Mouse (Mus musculus) lung, adult 2 months (tissue): ENCODE data around the gene Olfr73. TPM values are rescaled to one million over a fixed set of nuclear protein-coding genes. Genes with fewer than 3 reads are reported as not detected.
"Not testable (repeated sequence)": the region's sequence is repeated elsewhere in the genome, so short reads cannot be mapped to it uniquely, and the experiment has no call there.

ENCODE experiments used
- DNase-seq: peaks from one replicate; pipeline ENCODE4 v3.0.0; 2022
- H3K4me1 ChIP-seq: fragments of 200-500 bp; 2 replicates; pipeline ENCODE4 v1.6.1; 2011; ENCODE audit warnings: low read length; ENCODE audit not compliant: control insufficient read depth, insufficient read depth
- H3K4me3 ChIP-seq: fragments of 200-500 bp; replicated peaks from 2 replicates; pipeline ENCODE3; 2011; ENCODE audit warnings: low read depth, mild to moderate bottlenecking, control low read depth, low read length; ENCODE audit errors: extremely low read depth
- CTCF ChIP-seq: fragments of 200-500 bp; IDR thresholded peaks from 2 replicates; pipeline ENCODE4 v1.5.1; 2011; ENCODE audit warnings: mild to moderate bottlenecking, low read length, control low read depth; ENCODE audit not compliant: insufficient read depth
- POLR2A ChIP-seq: fragments of 200-500 bp; IDR thresholded peaks from 2 replicates; pipeline ENCODE4 v1.6.1; 2011; ENCODE audit warnings: low read depth, mild to moderate bottlenecking, control low read depth, low read length, borderline replicate concordance; ENCODE audit errors: extremely low read depth
- WGBS: fragments of 180-500 bp; shearing (Covaris S2); methylation state at CpG from one replicate; pipeline ENCODE4 v1.1.7; 2018; 5-methylcytosine and 5-hydroxymethylcytosine counted together
- polyA plus RNA-seq: library from polyadenylated mRNA; depleted of rRNA; stranded (reverse); fragments of >200 nt; gene quantifications from 2 replicates; pipeline ENCODE4 v1.2.3, GENCODE M21; 2012; rRNA removed

Olfr73 gene
- not detected in 2 replicates for polyA plus RNA-seq

- DNase-seq, result no peak
Measured at GRCm38 (mm10) chr2:88037599-88037998, at the start of gene Olfr73. TSS of gene Olfr73 (minus strand) at chr2:88037699.

GRCm38 (mm10) chr2:88071730-88072129 lies 34.2 kb upstream of the Olfr73 start, which contains the start of gene Olfr1163:
TSS of gene Olfr1163 (minus strand) at chr2:88071830.
- DNase-seq, result no peak
- Histone ChIP-seq H3K4me1 (no peaks in the 10 kb centered on the region), H3K4me3 (no peak within 1 kb of the TSS)
- TF ChIP-seq POLR2A, result no peak

More at GRCm38 (mm10) chr2:88037599-88037998, at the start of gene Olfr73:
- H3K4me3 ChIP-seq, result no peak within 1 kb of the TSS
- no peaks in the 10 kb centered on the region for H3K4me1 ChIP-seq
- no peak for TF ChIP-seq CTCF
- TF ChIP-seq POLR2A, result no peak

- DNase-seq, result no peak
- TF ChIP-seq CTCF, result no peak
- TF ChIP-seq POLR2A, result no peak
- 84% methylated on average over 2 of the region's 2 CpGs for WGBS
- no peak overlapping the region for H3K4me3 ChIP-seq
- no peaks in the 10 kb centered on the region for H3K4me1 ChIP-seq
Measured at GRCm38 (mm10) chr2:88063587-88063986, 26.1 kb upstream of the Olfr73 start.

GRCm38 (mm10) chr2:88051029-88051428 lies 13.5 kb upstream of the Olfr73 start, which contains the start of gene Olfr1162:
TSS of gene Olfr1162 (minus strand) at chr2:88051129.
- WGBS, result 78% methylated on average over 1 of the region's 1 CpGs
- TF ChIP-seq POLR2A (no peak), CTCF (no peak)
- Histone ChIP-seq H3K4me3 (no peak within 1 kb of the TSS), H3K4me1 (no peaks in the 10 kb centered on the region)
- DNase-seq, result no peak

- 75% methylated on average over 1 of the region's 1 CpGs for WGBS
- DNase-seq, H3K4me1 ChIP-seq, H3K4me3 ChIP-seq: not testable (repeated sequence)
Measured at GRCm38 (mm10) chr2:88022474-88022873, 15.0 kb downstream of the Olfr73 start, which contains the start of gene Olfr1161. TSS of gene Olfr1161 (plus strand) at chr2:88022774.

GRCm38 (mm10) chr2:88007515-88008318 lies 29.8 kb downstream of the Olfr73 start, which contains the start of gene Olfr1160:
TSS of gene Olfr1160 (minus strand) at chr2:88008268.
- H3K4me3 ChIP-seq, result no peak within 1 kb of the TSS
- TF ChIP-seq CTCF, result no peak
- DNase-seq, result no peak
- no peaks in the 10 kb centered on the region for H3K4me1 ChIP-seq

GRCm38 (mm10) chr2:87989813-87990212 lies 47.7 kb downstream of the Olfr73 start, which contains the start of gene Olfr1158:
TSS of gene Olfr1158 (plus strand) at chr2:87990113.
- Histone ChIP-seq H3K4me3 (no peak within 1 kb of the TSS), H3K4me1 (no peaks in the 10 kb centered on the region)
- no peak for TF ChIP-seq CTCF
- TF ChIP-seq POLR2A, result no peak
- no peak for DNase-seq

Other genes starting within 250 kb of the Olfr73 start
- gene Olfr1143, start 237.1 kb downstream of the Olfr73 start, polyA plus RNA-seq, result not detected in 2 replicates
- not detected in 2 replicates for gene Olfr1145, start 227.9 kb downstream of the Olfr73 start, polyA plus RNA-seq
- gene Olfr1148, start 207.2 kb downstream of the Olfr73 start, polyA plus RNA-seq, result not detected in 2 replicates
- not detected in 2 replicates for gene Olfr1150-ps1, start 193.7 kb downstream of the Olfr73 start, polyA plus RNA-seq
- not detected in 2 replicates for gene Olfr1151, start 181.8 kb downstream of the Olfr73 start, polyA plus RNA-seq
- gene Olfr1152, start 171.2 kb downstream of the Olfr73 start, polyA plus RNA-seq, result not detected in 2 replicates
- gene Olfr1153, start 142.7 kb downstream of the Olfr73 start, polyA plus RNA-seq, result not detected in 2 replicates
- gene Olfr1154, start 132.5 kb downstream of the Olfr73 start, polyA plus RNA-seq, result not detected in 2 replicates
- not detected in 2 replicates for gene Olfr1155, start 92.6 kb downstream of the Olfr73 start, polyA plus RNA-seq
- gene Olfr1156, start 84.6 kb downstream of the Olfr73 start, polyA plus RNA-seq, result not detected in 2 replicates
- not detected in 2 replicates for gene Olfr1157, start 69.4 kb downstream of the Olfr73 start, polyA plus RNA-seq
- not detected in 2 replicates for gene Olfr74, start 63.0 kb downstream of the Olfr73 start, polyA plus RNA-seq
- gene Olfr1158, start 47.6 kb downstream of the Olfr73 start, polyA plus RNA-seq, result not detected in 2 replicates
- not detected in 2 replicates for gene Olfr1160, start 29.4 kb downstream of the Olfr73 start, polyA plus RNA-seq
- not detected in 2 replicates for gene Olfr1161, start 14.9 kb downstream of the Olfr73 start, polyA plus RNA-seq
- gene Olfr1162, start 13.4 kb upstream of the Olfr73 start, polyA plus RNA-seq, result not detected in 2 replicates
- not detected in 2 replicates for gene Olfr1163, start 34.1 kb upstream of the Olfr73 start, polyA plus RNA-seq
- not detected in 2 replicates for gene Olfr1164, start 56.3 kb upstream of the Olfr73 start, polyA plus RNA-seq
- not detected in 2 replicates for gene Olfr1166, start 90.6 kb upstream of the Olfr73 start, polyA plus RNA-seq
- gene Olfr1167, start 117.5 kb upstream of the Olfr73 start, polyA plus RNA-seq, result not detected in 2 replicates
- not detected in 2 replicates for gene Olfr1168, start 144.2 kb upstream of the Olfr73 start, polyA plus RNA-seq
- gene Olfr1170, start 190.6 kb upstream of the Olfr73 start, polyA plus RNA-seq, result not detected in 2 replicates
- gene Olfr1173, start 242.2 kb upstream of the Olfr73 start, polyA plus RNA-seq, result not detected in 2 replicates